Mouse (Mus musculus): ENCODE results near the gene Ppp1r2. TPM values are rescaled to one million over a fixed set of nuclear protein-coding genes. Genes with fewer than 3 reads are reported as not detected.

Ppp1r2 gene
- polyA plus RNA-seq, 1 experiment from 2014 or later: 112 TPM

DNA sequence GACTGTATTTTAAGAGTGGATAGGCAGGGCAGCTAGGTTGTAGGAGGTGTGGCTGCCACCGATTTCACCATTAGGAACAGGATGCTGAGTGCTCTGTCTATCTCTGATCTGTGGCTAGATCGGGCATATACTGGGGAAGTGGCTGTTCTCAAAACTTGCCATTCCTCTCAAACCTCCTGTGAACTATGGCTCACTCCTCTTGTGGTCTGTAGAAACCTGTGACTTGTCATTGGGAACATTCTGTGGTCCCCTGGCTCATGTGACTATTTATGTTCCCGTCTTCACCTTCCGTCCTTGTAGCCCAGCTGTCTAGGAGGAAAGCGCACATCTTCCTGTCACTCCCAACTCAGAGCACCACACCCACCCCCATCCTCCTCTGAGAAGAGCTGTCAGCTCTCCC lies 65.2 kb downstream of the Ppp1r2 start:
- 37% methylated on average over 5 of the region's 5 CpGs for WGBS
- Histone ChIP-seq H3K9ac (ENCODE audit: low read depth, low read length) (no peak overlapping the region), H3K4me2 (ENCODE audit: low read length) (no peak overlapping the region), H3K4me3 (replicated peaks; ENCODE audit: low read depth, low read length) (no peak overlapping the region), H3K27ac (no peak overlapping the region), H3K27me3 (ENCODE audit: insufficient read depth, low read length) (no peaks in the 10 kb centered on the region), H3K9me3 (replicated peaks; ENCODE audit: low read length) (no peaks in the 10 kb centered on the region), H3K36me3 (ENCODE audit: insufficient read depth, low read length) (no peaks in the 10 kb centered on the region), H3K4me1 (replicated peaks; ENCODE audit: insufficient read depth, low read length) (no peaks in the 10 kb centered on the region)
- ATAC-seq (replicated peaks; ENCODE audit: low FRiP score, low read depth) (no peak), DNase-seq (ENCODE audit: low spot score) (no peak)
- no peak for TF ChIP-seq CTCF (IDR thresholded peaks at IDR 0.05; ENCODE audit: low read depth)

DNA sequence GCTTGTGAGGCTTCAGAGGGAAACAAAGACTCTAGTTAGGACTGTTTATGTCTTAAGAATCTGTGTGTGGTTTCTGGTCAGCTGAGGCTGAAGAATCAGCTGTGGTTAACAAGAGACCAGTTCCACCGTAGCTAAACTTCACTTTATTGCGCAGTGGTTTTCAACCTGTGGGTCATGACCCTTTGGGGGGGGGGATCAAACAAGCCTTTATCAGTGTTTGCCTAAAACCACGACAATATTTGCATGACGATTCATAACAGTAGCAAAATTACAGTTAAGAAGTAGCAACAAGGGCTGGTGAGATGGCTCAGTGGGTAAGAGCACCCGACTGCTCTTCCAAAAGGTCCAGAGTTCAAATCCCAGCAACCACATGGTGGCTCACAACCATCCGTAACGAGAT lies 69.4 kb downstream of the Ppp1r2 start:
- no peaks in the 10 kb centered on the region for H3K27me3 ChIP-seq (ENCODE audit: insufficient read depth, low read length)
- WGBS: 82% methylated on average over 5 of the region's 7 CpGs
- no peaks in the 10 kb centered on the region for H3K36me3 ChIP-seq (ENCODE audit: insufficient read depth, low read length)
- H3K9me3 ChIP-seq (replicated peaks; ENCODE audit: low read length): no peaks in the 10 kb centered on the region
- no peak overlapping the region for H3K9ac ChIP-seq (ENCODE audit: low read depth, low read length)
- TF ChIP-seq CTCF (IDR thresholded peaks at IDR 0.05; ENCODE audit: low read depth): no peak
- no peak overlapping the region for H3K4me3 ChIP-seq (replicated peaks; ENCODE audit: low read depth, low read length)
- DNase-seq (ENCODE audit: low spot score) (no peak), ATAC-seq (replicated peaks; ENCODE audit: low FRiP score, low read depth) (no peak)
- H3K4me2 ChIP-seq (ENCODE audit: low read length): no peak overlapping the region
- H3K27ac ChIP-seq: no peak overlapping the region
- H3K4me1 ChIP-seq (replicated peaks; ENCODE audit: insufficient read depth, low read length): no peaks in the 10 kb centered on the region

DNA sequence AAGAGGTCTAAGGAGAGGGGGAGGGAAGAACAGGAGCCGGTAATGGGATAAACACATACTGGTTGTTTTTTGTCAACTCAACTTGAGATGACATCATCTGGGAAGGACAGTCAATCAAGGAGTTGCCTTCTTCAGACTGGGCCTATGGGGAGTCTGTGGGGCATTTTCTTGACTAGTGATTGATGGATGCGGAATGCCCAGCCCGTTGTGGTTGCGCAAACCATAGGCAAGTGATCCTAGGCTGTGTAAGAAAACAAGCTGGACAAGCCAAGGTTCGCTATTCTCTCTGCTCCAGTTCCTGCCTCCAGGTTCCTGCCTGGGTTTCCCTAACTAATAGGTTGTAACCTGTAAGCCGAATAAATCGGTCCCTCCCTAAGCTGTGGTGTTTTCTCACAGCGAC lies 69.9 kb downstream of the Ppp1r2 start:
- Histone ChIP-seq H3K36me3 (ENCODE audit: insufficient read depth, low read length) (no peaks in the 10 kb centered on the region), H3K9me3 (replicated peaks; ENCODE audit: low read length) (no peaks in the 10 kb centered on the region), H3K27me3 (ENCODE audit: insufficient read depth, low read length) (no peaks in the 10 kb centered on the region), H3K4me3 (replicated peaks; ENCODE audit: low read depth, low read length) (no peak overlapping the region), H3K9ac (ENCODE audit: low read depth, low read length) (no peak overlapping the region), H3K4me2 (ENCODE audit: low read length) (no peak overlapping the region), H3K4me1 (replicated peaks; ENCODE audit: insufficient read depth, low read length) (no peaks in the 10 kb centered on the region), H3K27ac (no peak overlapping the region)
- ATAC-seq (replicated peaks; ENCODE audit: low FRiP score, low read depth) (no peak), DNase-seq (ENCODE audit: low spot score) (no peak)
- WGBS: 86% methylated on average over 8 of the region's 8 CpGs
- no peak for TF ChIP-seq CTCF (IDR thresholded peaks at IDR 0.05; ENCODE audit: low read depth)

DNA sequence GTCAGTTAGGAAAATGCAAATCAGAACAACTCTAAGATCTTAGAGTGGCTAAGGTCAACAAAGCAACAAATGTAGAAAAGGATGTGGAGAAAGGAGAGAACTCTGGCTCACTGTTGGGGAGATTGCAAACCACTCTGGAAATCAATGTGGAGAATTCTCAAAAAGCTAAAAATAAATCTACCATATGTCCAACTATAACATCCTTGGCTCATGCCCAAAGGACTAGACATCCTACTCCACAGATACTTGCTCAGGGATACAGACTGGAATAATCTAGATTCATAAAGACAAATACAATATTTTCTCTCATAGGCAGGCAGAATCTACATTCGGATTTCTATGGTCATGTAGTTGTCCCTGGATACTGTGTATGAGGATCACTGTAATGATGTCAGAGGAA lies 70.9 kb downstream of the Ppp1r2 start:
- H3K27ac ChIP-seq: no peak overlapping the region
- no peak overlapping the region for H3K9ac ChIP-seq (ENCODE audit: low read depth, low read length)
- no peak overlapping the region for H3K4me2 ChIP-seq (ENCODE audit: low read length)
- 0 out of 2 replicates have a peak, but pooled peaks cover 4% of the 10 kb centered on the region for H3K4me1 ChIP-seq (replicated peaks; ENCODE audit: insufficient read depth, low read length)
- H3K9me3 ChIP-seq (replicated peaks; ENCODE audit: low read length): no peaks in the 10 kb centered on the region
- WGBS: 64% methylated on average over 1 of the region's 1 CpGs
- no peaks in the 10 kb centered on the region for H3K36me3 ChIP-seq (ENCODE audit: insufficient read depth, low read length)
- H3K27me3 ChIP-seq (ENCODE audit: insufficient read depth, low read length): no peaks in the 10 kb centered on the region
- ATAC-seq (replicated peaks; ENCODE audit: low FRiP score, low read depth) (no peak), DNase-seq (ENCODE audit: low spot score) (no peak)
- no peak for TF ChIP-seq CTCF (IDR thresholded peaks at IDR 0.05; ENCODE audit: low read depth)
- H3K4me3 ChIP-seq (replicated peaks; ENCODE audit: low read depth, low read length): no peak overlapping the region

DNA sequence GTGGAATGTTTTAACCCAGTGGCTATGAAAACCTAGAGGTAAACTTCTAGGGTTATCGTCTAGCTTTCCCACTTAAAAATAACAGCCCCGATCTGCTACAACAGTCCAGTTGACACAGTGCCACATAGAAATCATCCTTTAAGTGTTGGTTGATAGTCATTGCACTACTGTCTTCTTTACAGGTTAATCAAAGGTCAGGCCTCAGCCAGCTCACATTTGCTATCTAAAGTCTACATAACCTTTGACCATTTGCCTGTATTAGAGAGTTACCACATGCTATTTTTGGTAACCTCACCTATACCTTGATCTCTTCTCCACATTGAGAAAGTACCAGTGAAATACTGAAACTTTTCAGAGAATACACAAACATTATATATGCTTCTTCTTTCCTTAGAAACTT lies 73.4 kb downstream of the Ppp1r2 start:
- 77% methylated on average over 2 of the region's 2 CpGs for WGBS
- ATAC-seq (replicated peaks; ENCODE audit: low FRiP score, low read depth): no peak
- Histone ChIP-seq H3K27ac (no peak overlapping the region), H3K36me3 (ENCODE audit: insufficient read depth, low read length) (no peaks in the 10 kb centered on the region), H3K27me3 (ENCODE audit: insufficient read depth, low read length) (no peaks in the 10 kb centered on the region), H3K4me2 (ENCODE audit: low read length) (peak overlapping the region; percentile 45), H3K9ac (ENCODE audit: low read depth, low read length) (no peak overlapping the region), H3K9me3 (replicated peaks; ENCODE audit: low read length) (no peaks in the 10 kb centered on the region), H3K4me1 (replicated peaks; ENCODE audit: insufficient read depth, low read length) (0 out of 2 replicates have a peak, but pooled peaks cover 4% of the 10 kb centered on the region), H3K4me3 (replicated peaks; ENCODE audit: low read depth, low read length) (0 out of 2 replicates have a peak overlapping the region, but pooled peaks have one; percentile 88)
- TF ChIP-seq CTCF (IDR thresholded peaks at IDR 0.05; ENCODE audit: low read depth): no peak
- DNase-seq (ENCODE audit: low spot score): no peak

Small RNA genes lying within 50 kb of the gene (microRNA-seq; reads per million reads assigned to microRNA genes)
- not detected for gene Gm27415

Other genes starting within 250 kb of the Ppp1r2 start
- gene Xxylt1, start 193.8 kb downstream of the Ppp1r2 start, polyA plus RNA-seq (2015; fragmentation: Nextera tagmentation; extraction: Ambion mirVana): 17.6 and 20.0 TPM in 2 replicates
- 12.6 and 12.9 TPM in 2 replicates for gene Acap2, start 74.0 kb downstream of the Ppp1r2 start, polyA plus RNA-seq (2015; fragmentation: Nextera tagmentation; extraction: Ambion mirVana)
- 0.64 and 1.9 TPM in 2 replicates for gene Apod, start 39.5 kb upstream of the Ppp1r2 start, polyA plus RNA-seq (2015; fragmentation: Nextera tagmentation; extraction: Ambion mirVana)
- gene Bdh1, start 147.0 kb upstream of the Ppp1r2 start, polyA plus RNA-seq (2015; fragmentation: Nextera tagmentation; extraction: Ambion mirVana): 79.7 and 88.8 TPM in 2 replicates

Data from kidney, postnatal 0 days (tissue).